Mouse (Mus musculus) megakaryocyte, embryonic 14.5 days (primary cell): ENCODE results near the gene Prkch.

Experiments
- FLI1 ChIP-seq: IDR thresholded peaks from 2 replicates; pipeline ENCODE4 v1.6.1; 2012; ENCODE audit warnings: low read length, inconsistent platforms, mixed read lengths
- GATA1 ChIP-seq: IDR thresholded peaks from 3 replicates; pipeline ENCODE4 v1.6.1; 2012; ENCODE audit warnings: mixed read lengths, low read length, inconsistent platforms, borderline replicate concordance

DNA sequence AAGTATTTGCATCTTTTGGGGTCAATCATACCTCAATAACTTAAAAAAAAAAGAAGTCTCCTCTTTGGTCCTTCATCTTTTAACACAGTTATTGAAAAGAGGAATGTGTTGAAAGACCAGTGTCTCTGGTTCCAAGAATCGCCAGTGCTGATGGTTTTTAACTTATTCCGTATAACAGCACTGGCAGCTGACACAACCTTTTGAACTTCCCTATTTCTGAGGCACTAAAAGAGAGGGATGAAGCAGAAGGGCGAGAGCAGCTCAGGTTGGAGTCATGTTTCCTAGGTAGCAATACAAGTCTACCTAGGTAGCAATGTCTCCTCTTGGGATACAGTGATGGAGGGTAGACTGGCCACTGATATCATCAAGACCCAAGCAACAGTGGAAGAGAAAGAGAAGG is 152.3 kb downstream of the Prkch start:
- TF ChIP-seq GATA1: no peak
- TF ChIP-seq FLI1: no peak
